Mouse (Mus musculus) bone marrow, adult 2 months (tissue): ENCODE measurements at regions not wholly inside any gene's neighbourhood (a gene's known extent, or its start where the extent isn't known, plus 50 kb on each side); places are given as distances from the start of the nearest gene placed in this dataset.

Experiments used
- CTCF ChIP-seq: fragments of 200-500 bp; IDR thresholded peaks from 2 replicates; pipeline ENCODE4 v1.5.1; 2011; ENCODE audit warnings: low read length, control low read depth; ENCODE audit not compliant: control insufficient read depth, insufficient read depth
- POLR2A ChIP-seq: fragments of 200-500 bp; IDR thresholded peaks from 2 replicates; pipeline ENCODE4 v1.6.1; 2011; ENCODE audit warnings: low read depth, mild to moderate bottlenecking, control low read depth, low read length, borderline replicate concordance; ENCODE audit not compliant: control insufficient read depth

- no peak for TF ChIP-seq POLR2A
- TF ChIP-seq CTCF = no peak
Observed at GRCm38 (mm10) chr12:77699896-77700605, 462.1 kb downstream of the Fut8 start.
